Mouse (Mus musculus) thymus, postnatal 14 days (tissue): ENCODE measurements at regions not wholly inside any gene's neighbourhood (a gene's known extent, or its start where the extent isn't known, plus 50 kb on each side); places are given as distances from the start of the nearest gene placed in this dataset.

Source experiments
- DNase-seq: peaks from one replicate; pipeline ENCODE4 v3.0.0; 2021

GRCm38 (mm10) chr1:120921540-120921939 lies 319.3 kb downstream of the En1 start:
- DNase-seq = no peak

DNA sequence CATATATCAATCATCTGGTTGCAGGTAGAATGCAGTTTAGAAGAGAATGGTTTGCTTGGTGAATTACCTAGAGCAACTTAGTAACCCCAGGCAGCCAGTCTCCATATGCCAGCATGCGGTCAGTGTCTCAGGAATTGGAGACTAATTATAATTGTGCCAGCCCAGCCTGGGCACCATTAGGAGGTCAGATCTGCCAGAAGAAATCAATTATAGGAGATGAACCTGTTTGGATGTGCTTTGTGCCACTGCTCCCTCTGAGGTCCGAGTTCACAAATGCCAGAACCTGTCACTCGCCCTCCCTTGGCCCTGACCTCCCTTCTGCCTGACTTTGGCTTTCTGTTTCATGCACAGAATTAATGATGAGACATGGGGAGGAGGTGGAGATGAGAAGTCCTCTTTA lies 323.1 kb downstream of the En1 start:
- DNase-seq = no peak

GRCm38 (mm10) chr1:120930141-120930540 lies 327.9 kb downstream of the En1 start:
- DNase-seq = no peak

- DNase-seq = no peak
These were observed 333.1 kb downstream of the En1 start for GRCm38 (mm10) chr1:120935321-120935720.

- DNase-seq = no peak
These were observed 341.5 kb downstream of the En1 start for GRCm38 (mm10) chr1:120943711-120944110.

DNA sequence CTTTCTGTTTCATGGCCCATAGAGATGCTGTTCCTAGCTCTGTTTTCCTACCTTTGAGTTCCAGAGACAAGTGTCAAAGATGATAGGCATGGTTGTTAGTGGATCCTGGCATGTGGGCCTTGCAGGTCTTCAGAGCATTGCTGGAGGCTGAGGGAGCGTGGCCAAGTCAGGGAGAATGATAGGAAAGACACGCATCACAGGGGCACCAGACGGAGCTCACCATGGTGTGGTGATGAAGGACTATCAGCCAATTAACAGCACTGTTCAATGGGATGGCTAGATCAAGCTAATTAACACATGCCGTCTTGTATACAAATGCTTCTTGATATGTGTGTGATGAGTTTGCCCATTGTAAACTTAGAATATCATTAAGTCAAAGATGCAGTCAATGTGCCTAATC lies 344.1 kb downstream of the En1 start:
- no peak for DNase-seq

DNA sequence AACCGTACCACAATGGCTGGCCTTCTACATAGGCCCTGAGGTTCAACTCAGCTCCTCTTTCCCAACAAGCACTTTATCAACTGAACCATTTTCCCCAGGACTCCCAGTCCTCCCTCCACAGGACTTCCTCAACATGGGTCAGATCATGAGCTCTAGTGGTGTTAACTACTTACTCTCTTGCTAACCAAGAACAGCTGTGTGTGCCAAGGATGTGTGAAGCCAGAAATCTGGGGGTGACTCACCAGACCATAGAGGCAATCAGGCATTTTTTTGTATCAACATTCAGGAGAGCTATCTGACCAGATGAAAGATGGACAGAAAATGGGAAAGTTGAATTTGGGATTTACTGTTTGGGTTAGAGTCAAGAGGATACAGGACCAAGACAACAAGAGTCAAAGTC lies 359.0 kb downstream of the En1 start:
- DNase-seq = no peak

DNA sequence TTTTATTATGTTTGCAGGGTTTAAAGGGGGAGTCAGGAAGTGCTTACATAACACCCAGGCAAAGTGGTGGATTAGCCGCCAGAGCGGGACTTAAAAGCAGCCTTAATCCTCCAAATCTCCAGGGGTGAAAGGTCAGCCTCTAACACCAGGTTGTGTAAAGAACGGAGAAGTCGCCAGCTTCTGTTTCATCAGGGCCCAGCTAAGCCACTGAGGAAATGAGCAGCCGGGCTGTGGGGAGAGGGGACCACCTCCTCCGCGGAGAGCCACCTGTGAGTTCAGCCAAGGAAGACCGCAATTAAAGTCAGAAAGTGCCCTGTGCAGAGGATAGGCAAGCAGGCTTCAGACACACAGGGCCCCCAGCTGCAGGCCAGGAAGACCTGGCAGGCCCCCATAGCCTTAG lies 359.8 kb downstream of the En1 start:
- no peak for DNase-seq

DNA sequence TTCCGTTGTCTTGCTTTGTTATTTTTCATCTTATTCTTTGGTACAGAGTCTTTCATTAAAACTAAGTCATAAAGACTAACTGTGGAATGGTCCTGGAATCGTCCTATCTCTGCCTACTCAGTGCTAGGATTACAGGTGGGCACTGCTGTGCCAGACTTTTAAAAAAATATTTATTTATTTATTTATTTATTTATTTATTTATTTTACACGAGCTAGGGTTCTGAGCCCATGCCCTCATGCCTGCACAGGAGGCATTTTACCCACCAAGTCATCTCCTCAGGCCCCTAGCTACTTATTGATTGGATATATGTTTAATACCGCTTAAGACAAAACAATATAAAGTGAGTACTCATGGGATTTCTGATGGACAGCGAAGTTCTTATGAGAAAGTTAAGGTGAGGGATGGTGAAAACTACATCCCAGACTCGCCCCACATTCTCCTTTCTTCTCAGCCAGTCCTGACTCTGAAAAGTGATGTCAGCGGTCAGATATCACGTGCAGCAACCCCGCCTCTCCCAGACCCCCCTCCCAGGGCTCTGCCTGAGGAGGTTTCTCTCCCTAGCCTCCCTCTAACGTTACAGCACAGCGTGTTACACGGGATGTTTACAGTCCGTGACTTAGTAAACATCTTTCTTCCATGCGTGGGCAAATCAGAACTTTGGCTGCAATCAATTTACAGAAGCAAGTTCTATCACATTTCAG lies 361.4 kb downstream of the En1 start:
- DNase-seq = no peak

- DNase-seq = no peak
These were observed 361.9 kb downstream of the En1 start for GRCm38 (mm10) chr1:120964179-120964517.

GRCm38 (mm10) chr1:120966132-120966531 lies 363.9 kb downstream of the En1 start:
- DNase-seq = no peak

DNA sequence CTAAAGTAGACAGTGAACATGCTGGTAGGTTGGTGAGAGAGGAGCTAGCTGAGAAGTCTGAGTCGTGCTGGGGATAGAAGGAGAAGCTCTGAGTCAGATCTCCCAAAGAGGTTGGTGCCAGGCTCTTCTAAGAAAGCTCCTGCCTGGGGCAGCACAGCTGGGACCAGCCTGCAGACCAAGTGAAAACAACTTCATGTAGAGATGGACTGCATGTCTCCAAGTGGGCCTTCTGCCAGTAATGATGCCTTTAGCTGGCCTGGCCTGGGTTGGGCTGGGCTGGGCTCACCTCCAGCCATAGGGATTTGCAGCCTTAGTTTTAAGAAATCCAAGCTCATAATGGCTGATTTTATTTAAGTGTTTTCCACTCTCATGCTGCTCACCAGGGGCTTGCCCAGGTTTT lies 357.7 kb downstream of the Insig2 start:
- DNase-seq = no peak

GRCm38 (mm10) chr1:121004535-121004934 lies 327.9 kb downstream of the Insig2 start:
- no peak for DNase-seq

DNA sequence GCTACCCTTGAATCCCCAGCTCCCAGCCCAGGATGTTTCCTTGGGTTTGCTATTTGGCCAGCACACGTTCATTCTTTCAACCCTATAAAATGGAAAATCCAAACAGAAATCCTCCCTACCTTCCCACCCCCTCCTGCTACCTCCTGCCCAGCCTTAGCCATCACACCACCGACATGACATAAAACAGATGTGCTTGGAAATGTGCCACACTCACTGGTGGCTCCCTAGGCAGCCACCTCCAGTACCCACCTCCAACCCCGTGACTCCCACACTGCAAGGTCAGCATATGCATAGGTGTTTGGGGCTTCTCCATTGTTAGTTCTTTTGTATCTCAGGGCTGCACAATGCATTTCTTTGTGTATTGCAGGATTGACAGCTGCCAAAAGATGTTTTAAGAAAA lies 327.2 kb downstream of the Insig2 start:
- no peak for DNase-seq

DNA sequence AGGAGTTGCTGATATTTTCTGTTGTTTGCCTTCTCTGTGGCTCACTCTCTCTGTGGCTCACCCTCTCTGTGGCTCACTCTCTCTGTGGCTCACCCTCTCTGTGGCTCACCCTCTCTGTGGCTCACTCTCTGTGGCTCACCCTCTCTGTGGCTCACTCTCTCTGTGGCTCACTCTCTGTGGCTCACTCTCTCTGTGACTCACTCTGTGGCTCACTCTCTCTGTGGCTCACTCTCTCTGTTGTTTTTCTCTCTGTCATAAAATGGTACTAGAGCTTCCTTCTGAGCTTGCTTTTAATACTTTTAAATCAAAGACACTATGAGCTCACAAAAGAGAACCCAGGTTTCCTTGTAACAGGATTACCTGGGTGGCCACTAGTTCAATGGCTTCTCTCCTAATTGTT lies 320.3 kb downstream of the Insig2 start:
- DNase-seq = no peak

DNA sequence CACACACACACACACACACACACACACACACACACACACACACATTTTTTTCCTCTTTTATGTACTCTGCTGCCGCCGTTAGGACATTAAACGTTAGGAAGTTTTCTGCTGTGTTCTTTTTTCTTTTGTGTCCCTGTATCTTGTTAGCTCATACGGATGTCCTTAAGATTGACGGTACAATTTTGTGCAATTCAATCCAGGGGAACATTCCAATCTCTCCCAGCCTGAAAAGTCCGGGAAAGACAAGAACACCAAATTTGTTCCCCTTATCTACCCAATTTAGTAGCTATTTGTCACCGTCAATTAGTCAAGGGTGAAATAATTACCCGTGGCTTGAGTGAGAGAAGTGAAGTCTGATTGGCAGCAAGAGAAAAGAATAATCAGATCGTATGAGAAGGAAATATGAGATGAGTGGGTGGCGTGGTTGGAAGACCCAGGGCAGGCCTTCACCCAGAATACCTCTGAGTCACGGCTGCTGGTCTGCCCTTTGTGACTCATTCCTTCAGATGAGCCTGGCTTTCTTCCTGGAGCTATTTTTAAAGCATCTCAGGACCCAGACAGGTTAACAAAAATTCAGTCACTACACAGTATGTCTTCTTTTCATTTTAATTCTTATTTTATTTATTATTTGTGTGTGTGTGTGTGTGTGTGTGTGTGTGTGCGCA lies 318.4 kb downstream of the Insig2 start:
- DNase-seq = no peak

DNA sequence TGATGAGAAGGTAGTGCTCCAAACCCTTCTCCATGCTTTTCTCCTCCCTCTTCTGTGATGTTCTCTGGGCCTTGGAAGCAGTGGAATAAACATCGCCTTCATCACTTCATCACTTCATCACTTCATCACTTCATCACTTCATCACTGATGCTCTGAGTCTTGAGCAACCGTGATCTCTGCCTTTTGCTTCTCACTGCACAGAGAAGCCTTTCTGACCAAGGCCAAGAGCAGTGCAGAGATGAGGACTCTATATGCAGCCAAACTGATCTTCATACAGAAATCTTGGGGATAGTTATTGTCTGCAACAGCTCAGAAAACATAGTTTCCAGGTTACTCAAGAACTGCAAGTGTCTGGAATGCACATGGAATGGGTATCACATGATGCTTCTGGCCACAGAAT lies 303.0 kb downstream of the Insig2 start:
- no peak for DNase-seq

- DNase-seq = no peak
These were observed 297.5 kb downstream of the Insig2 start for GRCm38 (mm10) chr1:121034761-121035393.

DNA sequence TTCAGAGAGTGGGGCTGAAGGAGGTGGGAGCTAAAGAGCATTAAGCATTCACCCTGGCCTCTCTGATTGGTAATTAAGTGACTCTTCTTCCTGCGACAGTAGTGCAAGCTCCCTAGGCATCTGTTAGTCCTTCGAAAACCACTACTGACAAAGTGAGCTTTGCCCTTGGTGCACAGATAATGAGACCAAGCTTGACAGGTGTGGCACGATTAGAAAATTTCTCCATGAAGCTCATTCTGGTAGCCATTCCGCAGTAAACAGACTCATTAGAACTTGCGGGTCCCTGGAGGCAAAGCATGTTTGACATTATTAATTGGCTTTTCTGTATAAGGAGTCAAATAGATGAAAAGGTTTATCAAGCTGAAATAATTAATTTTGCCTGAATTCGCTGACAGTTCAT lies 285.8 kb downstream of the Insig2 start:
- no peak for DNase-seq

DNA sequence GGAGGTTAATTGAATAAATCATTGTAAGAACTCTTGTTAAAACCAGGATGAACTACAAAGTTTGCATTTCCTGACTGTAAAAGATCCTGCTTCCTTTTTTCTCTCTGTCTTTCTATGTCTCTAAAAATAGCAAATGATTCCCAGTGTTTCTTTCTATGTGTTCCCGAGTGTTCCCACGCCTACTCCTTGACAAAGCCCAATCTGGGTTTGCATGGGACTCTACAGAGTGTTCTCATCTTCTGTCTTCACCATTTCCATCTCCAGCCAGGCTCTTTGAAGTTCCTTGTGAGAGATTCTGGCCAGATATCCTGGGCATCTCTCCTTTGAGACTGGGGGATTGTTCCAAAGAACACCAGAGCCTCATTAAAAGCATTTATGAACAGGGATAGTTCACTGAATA lies 285.0 kb downstream of the Insig2 start:
- no peak for DNase-seq

DNA sequence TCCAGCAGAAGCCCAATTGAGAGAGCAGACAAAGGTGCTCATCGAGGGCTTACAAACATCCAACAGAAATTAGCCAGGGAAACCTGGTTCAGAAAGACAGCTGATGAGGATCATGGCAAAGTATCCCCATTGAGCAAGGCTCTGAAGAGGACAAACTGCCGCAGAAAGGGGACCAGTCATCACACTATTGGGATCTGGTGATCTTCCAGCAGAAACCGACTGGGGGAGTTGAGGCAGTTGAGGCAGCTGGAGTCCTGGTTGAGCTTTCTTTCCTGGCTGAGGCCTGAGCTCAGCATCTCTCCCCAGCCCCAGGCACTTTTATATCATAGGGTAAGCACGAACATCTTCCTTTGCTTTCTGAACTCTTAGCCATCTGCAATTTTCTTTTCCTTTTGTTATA lies 282.7 kb downstream of the Insig2 start:
- DNase-seq = no peak

DNA sequence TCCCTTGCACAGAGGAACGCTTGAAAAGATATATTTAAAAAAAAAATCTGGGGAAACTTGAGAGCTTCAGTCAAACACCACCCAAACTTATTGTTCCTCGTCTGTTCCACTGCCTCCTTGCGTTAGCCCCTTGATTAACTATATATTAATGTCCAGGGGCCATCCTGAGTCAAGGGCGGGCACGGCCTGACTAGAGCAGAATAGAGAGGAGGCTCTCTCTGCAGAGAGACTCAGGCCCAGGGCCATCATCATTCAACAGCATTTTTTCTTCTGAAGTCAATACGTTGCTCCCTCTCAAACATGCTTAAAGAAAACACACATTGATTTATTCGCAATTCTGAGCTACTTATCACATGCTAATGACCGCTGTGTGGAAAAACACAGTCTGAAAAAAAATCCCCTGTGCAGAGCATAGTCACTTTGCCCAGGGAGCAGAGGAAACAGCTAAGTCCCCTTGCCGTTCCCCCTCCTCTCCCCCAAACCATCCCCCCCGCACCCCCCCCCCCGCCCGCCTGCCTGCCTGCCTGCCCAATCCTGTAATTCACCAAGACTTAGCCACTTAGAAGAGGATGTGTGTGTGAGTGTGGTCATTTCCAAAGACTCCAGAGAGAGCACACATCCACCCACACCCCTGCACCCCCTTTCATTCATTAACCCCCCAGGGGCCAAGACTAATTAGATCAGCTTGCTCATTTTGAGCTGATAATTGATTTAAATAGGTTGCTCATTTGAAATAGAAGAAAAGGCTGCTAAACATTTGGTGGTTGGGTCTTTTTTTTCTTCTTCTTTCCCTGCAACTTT lies 281.5 kb downstream of the Insig2 start:
- no peak for DNase-seq

DNA sequence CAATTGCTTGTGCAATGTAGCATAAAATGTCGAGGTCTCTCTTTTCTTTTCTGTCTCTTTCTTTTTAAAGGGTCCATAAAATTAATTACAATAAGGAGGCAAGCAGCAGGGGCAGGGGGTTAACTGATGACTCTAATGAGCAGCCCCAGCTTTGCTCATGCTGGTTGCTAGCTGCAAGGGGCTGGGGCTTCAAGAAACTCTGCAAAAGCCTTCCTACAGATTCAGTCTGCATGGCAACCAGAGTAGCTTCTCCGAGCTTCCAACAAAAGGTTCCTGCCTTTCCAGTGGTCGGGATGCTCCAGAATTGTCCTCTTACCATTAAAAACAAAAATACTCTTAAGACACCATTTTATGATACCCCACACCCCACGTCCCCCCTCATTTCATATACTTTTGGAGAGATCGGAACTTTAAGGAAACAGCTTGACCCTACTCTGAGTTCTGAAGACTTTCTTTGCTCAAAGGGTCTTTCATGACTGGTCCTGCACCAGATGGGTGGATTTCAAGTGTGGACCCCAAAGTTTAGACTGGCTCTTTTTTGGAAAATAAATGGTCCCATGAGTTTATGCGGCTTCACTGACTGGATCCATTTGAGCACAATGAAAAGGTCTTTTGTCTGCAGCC lies 280.8 kb downstream of the Insig2 start:
- no peak for DNase-seq
